In the genomic region with DNA sequence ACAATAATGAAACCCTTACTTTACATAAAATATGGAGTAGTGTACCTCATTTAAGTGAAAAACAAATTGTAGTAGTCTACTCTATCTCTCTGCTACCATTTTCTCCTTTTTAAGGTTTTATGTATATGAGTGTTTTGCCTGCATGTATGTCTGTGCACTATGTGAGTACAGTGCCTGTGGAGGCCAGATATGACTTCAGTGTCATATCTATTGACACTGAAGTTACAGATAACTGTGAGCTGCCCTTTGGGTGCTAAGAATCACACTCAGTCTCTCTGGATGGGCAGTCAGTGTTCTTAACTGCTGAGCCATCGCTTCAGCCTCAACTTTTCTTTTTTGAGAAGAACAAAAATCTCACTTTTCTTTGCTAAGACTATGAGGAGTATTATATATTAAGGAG, we compare ENCODE assay signal across 1 mouse cellular context.
TF ChIP-seq lines count a peak whose summit lies in the region.

No protein-coding gene starts in this region.

TF ChIP-seq in MEL, 35 proteins besides CTCF, POLR2A, EP300 and RAD21:
- no peak for TF ChIP-seq MAX (IDR thresholded peaks at IDR 0.05; ENCODE audit: low read length)
- TF ChIP-seq TCF12 (IDR thresholded peaks at IDR 0.05; ENCODE audit: low read depth, low read length) = peak; percentile 89
- TF ChIP-seq ETS1 (IDR thresholded peaks at IDR 0.05; ENCODE audit: low read depth, low read length) = 0 out of 2 replicates have a peak, but pooled peaks have one; percentile 29
- no peak for TF ChIP-seq ZC3H11A (IDR thresholded peaks at IDR 0.05; ENCODE audit: low read depth, low read length)
- TF ChIP-seq UBTF (IDR thresholded peaks at IDR 0.05; ENCODE audit: borderline replicate concordance, insufficient read depth, low read depth, low read length) = no peak
- TF ChIP-seq GATA1 (IDR thresholded peaks at IDR 0.05; ENCODE audit: low read depth, low read length) = peak; percentile 84
- no peak for TF ChIP-seq MAZ (IDR thresholded peaks at IDR 0.05; ENCODE audit: low read depth, low read length)
- no peak for TF ChIP-seq ZMIZ1 (IDR thresholded peaks at IDR 0.05; ENCODE audit: low read depth, low read length)
- no peak for TF ChIP-seq POLR2AphosphoS2 (IDR thresholded peaks at IDR 0.05; ENCODE audit: low read length)
- no peak for TF ChIP-seq MXI1 (IDR thresholded peaks at IDR 0.05; ENCODE audit: low read depth, low read length)
- TF ChIP-seq TAL1 (IDR thresholded peaks at IDR 0.05; ENCODE audit: low read length) = peak; percentile 62
